Mouse (Mus musculus): ENCODE results near the gene Gm20795.
"Not testable (repeated sequence)": the region's sequence is repeated elsewhere in the genome, so short reads cannot be mapped to it uniquely, and the experiment has no call there.

The Gm20795 gene

DNA sequence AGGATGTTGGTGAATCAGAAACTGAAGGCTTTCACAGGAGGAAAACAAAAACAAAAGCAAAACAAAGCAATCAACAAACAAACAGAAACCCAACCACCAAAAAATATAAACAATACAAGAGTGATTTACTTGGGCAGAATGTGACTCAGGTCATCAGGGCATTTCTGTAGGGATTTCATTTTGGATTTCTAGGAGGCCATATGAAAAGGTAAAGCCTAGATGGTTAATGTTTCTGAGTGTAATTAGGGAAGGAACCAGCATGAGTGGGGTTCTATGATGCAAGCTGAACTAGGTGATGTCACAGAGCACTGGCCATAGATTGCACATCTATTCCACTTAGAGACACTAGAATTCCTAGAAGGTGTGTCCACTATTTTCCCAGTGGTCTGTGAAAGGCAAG is at the start of gene Gm20795:
Gene Gm20795, plus strand, starts transcription at position 301 of the 400 bp plus-strand sequence.
- not testable (repeated sequence) for DNase-seq

GRCm38 (mm10) chrY:40775665-40776064 is 29.0 kb upstream of the Gm20795 start, which contains the start of gene Gm21797:
Gm21797 (minus strand) TSS chrY:40775765.
- DNase-seq, result not testable (repeated sequence)
